Mouse (Mus musculus): ENCODE data around the gene Ksr1. TPM values are rescaled to one million over a fixed set of nuclear protein-coding genes. Genes with fewer than 3 reads are reported as not detected.

Gene Ksr1
- polyA plus RNA-seq, 1 experiment from 2014 or later: 4.2 TPM

- WGBS: 76% methylated on average over 9 of the region's 9 CpGs
- ATAC-seq (ENCODE audit: low FRiP score, low read depth): no peak
- no peak overlapping the region for H3K27ac ChIP-seq
These were observed 57.9 kb downstream of the Ksr1 start for GRCm38 (mm10) chr11:79088325-79088724.

DNA sequence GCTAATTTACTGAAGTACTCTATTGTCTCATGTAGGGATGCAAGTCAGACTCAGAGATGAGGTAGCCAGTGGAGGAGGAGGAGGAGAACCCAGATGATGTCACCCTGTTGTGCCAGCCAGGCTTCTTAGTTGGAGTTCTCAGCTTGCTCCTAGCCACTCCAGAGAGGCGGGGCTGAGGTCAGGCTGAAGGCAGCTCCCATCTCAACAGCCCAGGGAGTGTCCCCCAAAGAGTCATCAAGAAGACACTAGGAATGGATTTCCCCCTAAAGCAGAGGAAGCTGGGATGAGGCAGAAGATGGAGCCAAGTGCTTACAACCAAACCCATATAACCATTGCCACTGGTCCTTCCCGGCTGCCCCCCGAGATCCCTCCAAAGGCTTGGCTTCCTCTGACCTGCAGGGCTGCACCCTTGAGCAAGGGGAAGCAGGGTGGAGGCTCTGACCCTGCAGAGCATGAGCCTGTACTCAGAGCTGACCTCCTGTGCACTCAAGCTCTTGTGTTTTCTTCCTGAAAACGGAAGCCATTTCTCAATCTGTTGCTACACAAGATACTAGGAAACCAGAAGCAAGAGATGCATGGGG is 58.4 kb downstream of the Ksr1 start:
- Histone ChIP-seq H3K27me3 (no peaks in the 10 kb centered on the region), H3K4me2 (replicated peaks) (no peak overlapping the region), H3K9me3 (no peaks in the 10 kb centered on the region), H3K4me3 (no peak overlapping the region), H3K9ac (no peak overlapping the region), H3K36me3 (no peaks in the 10 kb centered on the region), H3K4me1 (peaks cover 22% of the 10 kb centered on the region), H3K27ac (no peak overlapping the region)
- no peak for ATAC-seq (ENCODE audit: low FRiP score, low read depth)
- WGBS: 84% methylated on average over 4 of the region's 4 CpGs

More at GRCm38 (mm10) chr11:79088325-79088724, 57.9 kb downstream of the Ksr1 start:
- Histone ChIP-seq H3K4me2 (replicated peaks) (no peak overlapping the region), H3K4me1 (peaks cover 21% of the 10 kb centered on the region), H3K9ac (no peak overlapping the region), H3K9me3 (no peaks in the 10 kb centered on the region), H3K27me3 (no peaks in the 10 kb centered on the region), H3K4me3 (no peak overlapping the region), H3K36me3 (no peaks in the 10 kb centered on the region)

DNA sequence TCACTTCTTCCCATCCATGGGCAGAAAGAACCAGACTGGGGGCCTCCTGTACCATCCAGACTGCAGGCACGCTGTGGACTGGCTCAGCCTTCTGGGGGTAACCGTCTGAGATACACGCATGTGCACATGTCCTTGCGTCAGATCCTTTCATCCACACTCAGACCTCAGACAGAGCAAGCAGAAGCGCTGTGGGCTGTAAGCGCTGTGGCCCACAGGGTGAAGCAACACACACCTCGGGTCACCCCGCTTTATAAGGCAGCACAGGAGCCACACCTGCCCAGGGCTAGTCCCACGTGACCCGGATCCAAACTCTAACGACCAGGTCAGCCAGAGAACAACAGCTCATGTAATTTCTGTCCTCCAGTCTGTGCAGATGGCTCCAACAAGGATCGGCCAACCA is 59.4 kb downstream of the Ksr1 start:
- Histone ChIP-seq H3K27ac (no peak overlapping the region), H3K4me1 (peaks cover 22% of the 10 kb centered on the region), H3K9me3 (no peaks in the 10 kb centered on the region), H3K36me3 (no peaks in the 10 kb centered on the region), H3K4me2 (replicated peaks) (no peak overlapping the region), H3K9ac (no peak overlapping the region), H3K27me3 (no peaks in the 10 kb centered on the region), H3K4me3 (no peak overlapping the region)
- WGBS: 77% methylated on average over 12 of the region's 12 CpGs
- ATAC-seq (ENCODE audit: low FRiP score, low read depth): no peak

DNA sequence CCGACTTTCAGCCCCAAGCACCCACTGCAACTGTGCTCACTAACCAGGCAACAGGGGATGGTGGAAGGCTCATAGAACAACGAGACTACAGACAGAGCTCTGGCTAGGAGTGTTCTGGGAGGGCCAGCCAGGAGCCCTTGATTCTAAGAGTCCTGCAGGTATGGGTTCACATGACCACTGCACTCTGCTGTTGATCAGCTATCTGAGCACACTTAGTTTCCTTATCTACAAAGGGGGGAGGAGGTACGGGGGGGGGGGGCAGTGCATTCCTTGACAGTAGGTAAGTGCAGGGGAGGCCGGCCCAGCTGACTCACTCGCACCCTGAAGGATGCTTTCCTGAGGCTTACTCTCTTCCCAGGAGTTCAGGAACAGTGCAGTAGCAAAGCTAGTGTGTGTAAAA is 61.1 kb downstream of the Ksr1 start:
- Histone ChIP-seq H3K4me3 (no peak overlapping the region), H3K9ac (no peak overlapping the region), H3K9me3 (no peaks in the 10 kb centered on the region), H3K36me3 (no peaks in the 10 kb centered on the region), H3K27ac (no peak overlapping the region), H3K4me1 (peaks cover 31% of the 10 kb centered on the region), H3K27me3 (no peaks in the 10 kb centered on the region), H3K4me2 (replicated peaks) (no peak overlapping the region)
- 62% methylated on average over 5 of the region's 5 CpGs for WGBS
- no peak for ATAC-seq (ENCODE audit: low FRiP score, low read depth)

GRCm38 (mm10) chr11:79083018-79083441 is 63.2 kb downstream of the Ksr1 start:
- H3K4me1 ChIP-seq: peaks cover 28% of the 10 kb centered on the region
- no peaks in the 10 kb centered on the region for H3K36me3 ChIP-seq
- no peak for ATAC-seq (ENCODE audit: low FRiP score, low read depth)
- no peak overlapping the region for H3K9ac ChIP-seq
- WGBS: 57% methylated on average over 11 of the region's 11 CpGs
- H3K27ac ChIP-seq: no peak overlapping the region
- no peak overlapping the region for H3K4me3 ChIP-seq
- H3K9me3 ChIP-seq: no peaks in the 10 kb centered on the region
- H3K4me2 ChIP-seq (replicated peaks): no peak overlapping the region
- H3K27me3 ChIP-seq: no peaks in the 10 kb centered on the region

- Histone ChIP-seq H3K4me2 (replicated peaks) (no peak overlapping the region), H3K27me3 (no peaks in the 10 kb centered on the region), H3K4me1 (peaks cover 32% of the 10 kb centered on the region), H3K4me3 (no peak overlapping the region), H3K27ac (no peak overlapping the region), H3K9ac (no peak overlapping the region), H3K9me3 (no peaks in the 10 kb centered on the region), H3K36me3 (no peaks in the 10 kb centered on the region)
- 63% methylated on average over 16 of the region's 16 CpGs for WGBS
- no peak for ATAC-seq (ENCODE audit: low FRiP score, low read depth)
These were observed 65.0 kb downstream of the Ksr1 start for GRCm38 (mm10) chr11:79080965-79081891.

- H3K4me2 ChIP-seq (replicated peaks): no peak overlapping the region
- H3K9ac ChIP-seq: no peak overlapping the region
- 76% methylated on average over 6 of the region's 6 CpGs for WGBS
- no peaks in the 10 kb centered on the region for H3K36me3 ChIP-seq
- no peak overlapping the region for H3K27ac ChIP-seq
- ATAC-seq (ENCODE audit: low FRiP score, low read depth): no peak
- H3K27me3 ChIP-seq: no peaks in the 10 kb centered on the region
- no peaks in the 10 kb centered on the region for H3K9me3 ChIP-seq
- peaks cover 40% of the 10 kb centered on the region for H3K4me1 ChIP-seq
- H3K4me3 ChIP-seq: no peak overlapping the region
These were observed 66.1 kb downstream of the Ksr1 start for GRCm38 (mm10) chr11:79080081-79080480.

- no peak overlapping the region; the same call in 1 of the 2 replicates for H3K27ac ChIP-seq
- no peak overlapping the region for H3K9ac ChIP-seq
- no peaks in the 10 kb centered on the region for H3K9me3 ChIP-seq
- H3K4me1 ChIP-seq: peaks cover 29% of the 10 kb centered on the region
- ATAC-seq (ENCODE audit: low FRiP score, low read depth): no peak
- WGBS: 59% methylated on average over 12 of the region's 12 CpGs
- H3K27me3 ChIP-seq: no peaks in the 10 kb centered on the region
- no peak overlapping the region for H3K4me3 ChIP-seq
- H3K36me3 ChIP-seq: peaks cover 12% of the 10 kb centered on the region
- H3K4me2 ChIP-seq (replicated peaks): no peak overlapping the region
These were observed 69.7 kb downstream of the Ksr1 start for GRCm38 (mm10) chr11:79076484-79076883.

- Histone ChIP-seq H3K9ac (no peak overlapping the region), H3K27me3 (no peaks in the 10 kb centered on the region), H3K36me3 (peaks cover 12% of the 10 kb centered on the region), H3K4me1 (peaks cover 21% of the 10 kb centered on the region), H3K4me3 (no peak overlapping the region), H3K9me3 (no peaks in the 10 kb centered on the region), H3K4me2 (replicated peaks) (no peak overlapping the region), H3K27ac (no peak overlapping the region)
- no peak for ATAC-seq (ENCODE audit: low FRiP score, low read depth)
- whole genome bisulfite sequencing: 71% methylated on average over 3 of the region's 3 CpGs
These were observed 71.2 kb downstream of the Ksr1 start for GRCm38 (mm10) chr11:79075044-79075443.

- H3K9ac ChIP-seq: no peak overlapping the region
- peaks cover 12% of the 10 kb centered on the region for H3K36me3 ChIP-seq
- H3K27me3 ChIP-seq: no peaks in the 10 kb centered on the region
- WGBS: 90% methylated on average over 3 of the region's 3 CpGs
- peaks cover 21% of the 10 kb centered on the region for H3K4me1 ChIP-seq
- no peak overlapping the region for H3K4me2 ChIP-seq (replicated peaks)
- no peak for ATAC-seq (ENCODE audit: low FRiP score, low read depth)
- no peak overlapping the region for H3K27ac ChIP-seq
- no peaks in the 10 kb centered on the region for H3K9me3 ChIP-seq
- no peak overlapping the region for H3K4me3 ChIP-seq
These were observed 71.6 kb downstream of the Ksr1 start for GRCm38 (mm10) chr11:79074611-79075010.

DNA sequence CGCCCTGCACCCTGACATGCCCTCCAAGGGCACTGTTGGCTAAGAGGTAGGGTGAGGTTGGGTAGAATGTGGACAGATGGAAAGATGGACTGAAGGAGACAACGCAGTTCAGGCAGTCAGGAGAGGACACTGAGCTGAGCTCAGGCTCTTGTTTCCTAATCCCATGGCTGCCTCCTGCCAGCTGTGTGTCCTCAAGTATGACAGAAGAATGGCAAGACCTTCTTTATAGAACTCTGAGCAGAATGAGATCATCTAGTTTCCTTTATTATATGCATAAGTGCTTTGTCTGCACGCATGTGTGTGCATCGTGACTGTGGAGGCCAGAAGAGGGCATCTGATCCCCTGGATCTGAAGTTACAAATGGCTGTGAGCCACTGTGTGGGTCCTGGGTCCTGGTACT is 72.6 kb downstream of the Ksr1 start:
- H3K27ac ChIP-seq: no peak overlapping the region
- H3K4me2 ChIP-seq (replicated peaks): no peak overlapping the region
- H3K9me3 ChIP-seq: no peaks in the 10 kb centered on the region
- WGBS: 91% methylated on average over 4 of the region's 4 CpGs
- peaks cover 15% of the 10 kb centered on the region for H3K4me1 ChIP-seq
- no peak overlapping the region for H3K4me3 ChIP-seq
- no peak overlapping the region for H3K9ac ChIP-seq
- H3K36me3 ChIP-seq: peaks cover 12% of the 10 kb centered on the region
- no peaks in the 10 kb centered on the region for H3K27me3 ChIP-seq
- ATAC-seq (ENCODE audit: low FRiP score, low read depth): no peak

DNA sequence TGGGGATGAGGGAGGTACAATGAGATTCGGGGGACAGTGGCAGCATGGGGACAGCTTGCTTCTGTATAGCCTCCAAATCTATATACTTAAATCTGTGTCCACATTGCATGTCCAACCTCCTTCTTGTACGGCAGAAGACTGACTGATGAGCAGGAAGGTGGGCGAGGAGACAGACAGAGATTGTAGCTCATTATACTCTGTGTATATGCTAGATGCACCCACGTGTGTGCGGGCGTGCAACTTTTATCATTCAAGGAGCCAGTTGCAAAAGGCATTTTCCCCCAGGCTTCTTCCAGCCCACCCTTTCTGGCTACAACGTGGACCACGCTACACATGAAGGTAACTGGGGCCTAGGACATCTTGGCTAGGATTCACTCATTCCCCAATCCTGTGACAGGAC is 74.1 kb downstream of the Ksr1 start:
- Histone ChIP-seq H3K4me3 (no peak overlapping the region), H3K9ac (no peak overlapping the region), H3K4me1 (peaks cover 15% of the 10 kb centered on the region), H3K27ac (no peak overlapping the region), H3K9me3 (no peaks in the 10 kb centered on the region), H3K4me2 (replicated peaks) (no peak overlapping the region), H3K36me3 (peaks cover 12% of the 10 kb centered on the region), H3K27me3 (no peaks in the 10 kb centered on the region)
- ATAC-seq (ENCODE audit: low FRiP score, low read depth): no peak
- 88% methylated on average over 8 of the region's 8 CpGs for WGBS

Data from limb, embryonic 13.5 days (tissue).